Mouse (Mus musculus) neutrophil, adult 5-6 weeks (primary cell): ENCODE data around the gene Trim56. TPM values are rescaled to one million over a fixed set of nuclear protein-coding genes. Genes with fewer than 3 reads are reported as not detected.

Experiments used
- ATAC-seq: fragments of 151-379, 151-347 bp; 2 replicates; pipeline ENCODE4 v1.8.0; 2017; ENCODE audit warnings: mild to moderate bottlenecking, moderate TSS enrichment; ENCODE audit not compliant: insufficient number of reproducible peaks, poor library complexity, low FRiP score, severe bottlenecking; ENCODE audit errors: extremely low read depth
- total RNA-seq: library from RNA; stranded (forward); fragments of 200-1000 nt; gene quantifications from 2 replicates; pipeline ENCODE4 v1.2.3, GENCODE M21; 2017

The Trim56 gene
- total RNA-seq, 1 experiment from 2014 or later = 79.3 TPM

DNA sequence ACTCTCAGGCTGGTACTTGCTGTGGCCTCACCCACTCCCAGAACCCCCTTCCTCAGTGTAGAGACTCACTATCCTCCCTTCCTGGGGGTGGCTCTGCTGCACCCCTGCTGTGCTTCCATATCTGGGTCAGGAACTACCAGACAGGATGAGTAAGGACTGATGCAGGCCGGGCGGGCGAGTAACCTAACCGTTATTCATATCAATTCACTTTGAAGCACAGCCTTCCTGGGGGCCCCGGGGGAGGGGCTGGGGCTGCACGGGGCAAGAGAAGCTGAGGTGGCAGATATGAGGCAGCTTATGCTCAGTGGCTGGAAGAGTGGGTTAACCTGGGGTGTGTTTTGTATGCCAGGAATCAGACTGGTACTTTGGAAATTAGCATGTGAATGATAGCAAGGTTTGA, 31.0 kb downstream of the Trim56 start:
- ATAC-seq = no peak

DNA sequence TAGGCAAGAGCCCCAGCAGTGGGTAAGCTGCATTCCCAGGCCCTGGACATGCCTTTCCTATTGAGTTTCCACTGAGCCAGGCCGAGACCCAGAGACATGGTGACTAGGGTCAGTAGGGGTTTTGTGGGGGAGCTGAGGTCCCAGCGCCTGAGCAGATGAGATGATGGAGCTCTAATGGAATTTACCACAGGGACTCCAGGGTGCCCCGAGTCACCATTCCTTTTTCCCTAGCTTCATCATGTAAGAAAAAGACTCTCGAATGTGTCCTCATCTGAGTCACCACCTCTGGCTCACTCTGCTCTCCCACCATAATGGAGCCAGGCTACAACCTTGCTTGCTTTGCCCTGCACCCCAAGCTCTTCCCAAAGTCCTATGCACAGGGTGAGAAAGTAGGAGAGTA, 33.0 kb downstream of the Trim56 start:
- ATAC-seq = no peak

DNA sequence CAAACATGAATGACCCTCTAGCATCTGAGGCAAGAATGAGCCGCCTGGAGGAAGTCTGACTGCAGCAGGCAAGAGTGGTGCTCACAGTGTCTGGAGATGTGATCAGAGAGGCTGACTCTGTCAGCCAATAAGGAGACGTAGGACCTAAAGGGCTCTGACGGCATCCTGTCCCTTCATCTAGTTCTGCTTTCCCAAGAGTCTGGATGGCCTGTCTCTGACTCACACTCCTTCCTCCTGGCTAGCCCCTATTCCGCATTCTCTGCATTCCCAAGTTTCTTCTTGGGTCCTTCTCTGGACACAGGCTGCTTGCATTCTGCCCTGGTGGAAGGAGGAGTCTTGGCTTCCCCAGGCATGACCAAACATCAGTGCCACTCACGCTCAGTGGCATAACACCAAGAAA, 36.2 kb downstream of the Trim56 start:
- no peak for ATAC-seq

DNA sequence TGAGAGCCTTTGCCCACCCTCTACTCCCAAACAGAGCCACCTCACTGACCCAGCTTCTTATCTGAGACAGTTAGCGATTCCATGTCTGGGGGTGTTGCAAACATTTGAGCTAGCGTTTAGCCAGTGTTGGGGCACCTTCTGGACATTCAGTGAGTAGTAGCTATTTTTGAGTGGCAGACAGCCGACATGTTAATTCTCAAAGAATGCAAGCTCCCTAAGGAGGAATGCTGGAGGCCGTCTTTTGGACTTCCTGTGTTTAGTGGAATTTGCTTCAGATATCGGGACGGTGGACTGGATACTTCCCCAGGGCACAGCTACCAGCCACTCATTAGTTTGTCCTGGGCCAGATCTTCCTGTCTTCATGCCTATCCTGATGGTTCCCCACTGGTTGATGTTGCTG, 37.4 kb downstream of the Trim56 start:
- ATAC-seq = no peak

DNA sequence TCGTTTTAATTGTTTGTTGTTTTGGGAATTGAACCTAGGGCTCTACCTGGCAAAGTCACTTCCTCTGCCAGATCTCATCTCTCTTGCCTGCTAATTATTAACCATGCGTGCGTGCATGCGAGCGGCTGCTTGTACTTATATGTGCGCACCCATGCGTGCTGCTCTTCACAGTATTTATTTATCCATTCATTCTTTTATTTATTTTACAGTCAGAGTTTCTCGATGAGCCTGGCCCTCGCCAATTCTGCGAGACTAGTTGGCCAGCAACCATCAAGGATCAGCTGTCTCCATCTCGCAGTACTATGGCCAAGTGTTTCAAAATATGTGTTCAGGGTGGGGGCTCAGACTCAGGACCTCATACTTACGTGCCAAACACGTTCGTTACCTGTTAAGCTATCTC, 38.0 kb downstream of the Trim56 start:
- no peak for ATAC-seq

DNA sequence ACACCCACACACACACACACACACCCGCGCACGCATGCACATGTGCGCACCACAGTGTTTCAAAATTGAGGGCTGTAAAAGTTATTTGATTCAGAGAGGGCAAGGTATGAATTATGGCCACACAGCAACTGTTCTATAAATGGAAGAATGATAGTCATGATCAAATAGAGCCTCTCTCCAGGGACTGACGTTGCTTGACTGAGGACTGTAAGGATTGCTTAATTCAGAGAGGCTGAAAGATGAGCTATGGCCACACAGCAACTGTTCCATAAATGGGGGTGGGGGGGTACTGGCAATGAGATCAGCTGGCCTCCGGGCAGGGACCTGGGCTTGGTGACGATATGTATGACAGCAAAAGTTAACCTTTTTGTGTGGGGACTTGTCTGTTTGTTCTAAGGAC, 38.8 kb downstream of the Trim56 start:
- no peak for ATAC-seq

DNA sequence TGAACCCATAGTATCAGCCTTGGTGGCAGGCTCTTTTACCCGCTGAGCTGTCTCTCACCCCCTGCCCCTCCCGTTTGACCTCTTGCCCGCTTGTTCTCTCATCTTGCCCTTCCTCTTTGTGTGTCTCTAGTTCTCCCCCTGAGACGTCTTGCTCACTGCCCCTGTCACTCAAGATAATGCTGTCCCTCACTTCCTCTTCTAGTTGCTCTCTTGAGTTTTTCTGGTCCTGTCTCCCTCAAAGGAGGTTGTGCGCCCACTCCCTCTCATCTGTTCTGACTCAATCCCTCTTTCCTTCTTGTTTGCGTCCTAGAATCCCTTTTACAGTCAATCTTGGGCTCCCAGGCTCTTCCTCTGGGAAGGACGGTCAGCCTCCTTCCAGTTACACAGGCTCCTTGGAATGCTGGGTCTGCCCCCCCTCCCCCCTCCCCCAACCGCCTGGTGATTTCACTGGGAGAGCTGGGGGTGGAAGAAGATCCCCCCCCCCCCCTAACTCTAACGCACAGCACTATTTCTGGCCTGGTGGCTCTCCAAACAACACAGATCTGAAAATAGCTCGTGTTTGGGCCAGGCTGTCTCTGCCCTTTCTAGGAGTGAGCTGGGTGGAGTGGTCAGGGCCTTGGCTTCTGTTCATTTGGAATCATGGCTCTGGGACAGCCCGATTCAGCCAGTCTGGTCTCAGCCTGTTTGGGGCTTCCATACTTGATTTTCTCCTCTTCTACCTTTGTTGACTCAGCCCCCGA, 39.6 kb downstream of the Trim56 start:
- no peak for ATAC-seq

DNA sequence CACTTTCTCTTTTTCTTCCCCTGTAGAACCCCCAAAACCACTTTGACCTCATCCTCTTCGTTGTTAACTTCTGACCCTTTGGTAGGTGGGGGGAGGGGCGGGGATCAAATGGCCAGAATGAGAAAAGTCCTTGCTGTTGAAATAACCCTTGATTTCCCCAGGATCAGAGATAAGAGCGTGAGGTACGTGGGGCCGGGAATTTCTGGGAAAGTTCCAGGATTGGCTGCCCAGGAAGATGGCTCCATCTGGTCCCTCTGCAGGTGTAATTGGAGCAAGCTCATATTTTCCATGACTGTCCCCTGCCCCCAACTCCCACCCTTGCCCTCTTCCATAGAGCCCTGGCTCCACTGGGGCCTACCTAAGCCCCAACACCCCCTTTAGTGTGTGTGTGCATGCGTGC, 40.3 kb downstream of the Trim56 start:
- no peak for ATAC-seq

DNA sequence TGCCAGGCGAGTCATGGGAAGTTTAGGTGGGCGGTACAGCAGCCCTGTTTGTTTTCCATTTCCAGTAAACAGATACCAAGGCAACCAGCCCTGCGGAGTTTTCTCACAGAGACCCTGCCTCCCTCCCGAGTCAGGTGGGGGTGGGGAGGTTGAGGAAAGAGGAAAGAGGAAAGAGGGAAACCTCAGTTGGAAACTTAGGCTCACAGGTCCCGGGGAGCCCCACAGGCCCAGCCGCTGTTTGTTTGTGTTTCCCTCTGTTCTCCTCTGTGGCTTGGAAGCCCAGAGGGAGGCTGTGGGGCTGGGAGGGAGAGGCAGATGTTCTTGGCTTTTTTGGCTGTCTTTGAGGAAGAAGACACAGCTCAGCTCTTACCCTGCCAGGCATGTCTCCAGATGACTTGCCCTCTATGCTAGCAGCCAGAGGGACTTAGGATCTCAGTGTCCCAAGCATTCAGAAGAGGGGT, 41.8 kb downstream of the Trim56 start:
- ATAC-seq = no peak

DNA sequence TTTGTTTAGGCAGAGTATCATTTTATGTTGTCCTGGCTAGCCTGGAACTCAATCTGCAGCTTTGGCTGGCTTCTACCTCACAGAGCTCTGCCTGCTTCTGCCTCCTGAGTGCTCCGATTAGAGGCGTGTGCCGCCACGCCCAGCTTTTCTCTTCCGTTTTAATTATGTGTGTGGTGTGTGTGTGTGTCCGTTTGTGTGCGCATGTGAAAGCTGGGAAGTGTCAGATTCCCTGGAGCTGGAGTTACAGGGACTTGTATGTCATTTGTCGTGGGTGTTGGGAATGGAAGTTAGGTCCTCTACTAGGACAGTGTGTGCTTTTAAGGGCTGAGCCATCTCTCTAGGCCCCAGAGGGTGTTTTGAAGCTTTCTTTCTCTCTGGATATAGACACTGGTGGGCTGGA, 42.9 kb downstream of the Trim56 start:
- no peak for ATAC-seq

DNA sequence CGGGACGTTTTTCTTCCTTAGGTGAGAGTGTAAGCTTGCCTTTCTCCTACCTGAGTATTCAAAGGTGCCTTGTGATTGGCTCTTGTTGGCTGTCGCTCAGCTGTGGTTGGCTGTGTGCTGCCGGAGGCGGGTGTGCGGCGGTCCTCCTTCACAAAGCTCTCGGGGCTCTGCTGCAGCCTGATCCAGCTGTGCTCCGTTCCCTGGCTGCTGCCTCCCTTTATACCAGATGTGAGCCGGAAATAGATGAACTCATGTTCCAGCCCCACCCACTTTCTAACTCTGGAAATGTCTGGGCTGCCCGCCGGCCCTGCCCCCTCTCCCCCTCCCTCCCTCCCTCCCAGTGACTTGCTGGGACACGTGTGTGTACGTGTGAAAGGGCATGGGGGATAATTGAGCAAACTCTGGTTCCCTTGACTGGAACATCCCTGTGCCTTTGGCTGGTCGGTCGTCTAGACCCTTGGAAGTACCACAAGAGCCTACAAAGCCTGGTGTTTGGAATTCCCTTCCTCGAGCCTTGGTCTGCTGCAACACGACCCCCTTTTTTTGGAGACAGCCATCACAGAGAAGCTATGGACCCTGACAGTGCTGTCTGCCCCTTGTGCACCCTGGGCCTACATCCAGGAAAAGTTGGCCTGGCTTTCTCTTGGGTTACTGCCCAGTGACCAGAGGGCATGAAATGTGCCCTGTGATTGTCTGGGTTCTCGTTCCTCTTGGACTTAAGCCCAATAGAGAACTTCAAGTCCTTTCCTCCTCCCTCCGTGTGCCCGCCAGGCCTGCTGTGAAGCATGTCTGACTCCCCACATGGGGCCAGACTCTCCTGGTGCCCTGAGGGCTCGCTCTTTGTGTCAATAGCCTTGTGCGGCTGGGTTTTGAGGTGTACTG, 43.7 kb downstream of the Trim56 start, which contains the start of gene Serpine1:
TSS of gene Serpine1 (minus strand) at position 190 of the 882 bp plus-strand sequence.
- no peak for ATAC-seq

DNA sequence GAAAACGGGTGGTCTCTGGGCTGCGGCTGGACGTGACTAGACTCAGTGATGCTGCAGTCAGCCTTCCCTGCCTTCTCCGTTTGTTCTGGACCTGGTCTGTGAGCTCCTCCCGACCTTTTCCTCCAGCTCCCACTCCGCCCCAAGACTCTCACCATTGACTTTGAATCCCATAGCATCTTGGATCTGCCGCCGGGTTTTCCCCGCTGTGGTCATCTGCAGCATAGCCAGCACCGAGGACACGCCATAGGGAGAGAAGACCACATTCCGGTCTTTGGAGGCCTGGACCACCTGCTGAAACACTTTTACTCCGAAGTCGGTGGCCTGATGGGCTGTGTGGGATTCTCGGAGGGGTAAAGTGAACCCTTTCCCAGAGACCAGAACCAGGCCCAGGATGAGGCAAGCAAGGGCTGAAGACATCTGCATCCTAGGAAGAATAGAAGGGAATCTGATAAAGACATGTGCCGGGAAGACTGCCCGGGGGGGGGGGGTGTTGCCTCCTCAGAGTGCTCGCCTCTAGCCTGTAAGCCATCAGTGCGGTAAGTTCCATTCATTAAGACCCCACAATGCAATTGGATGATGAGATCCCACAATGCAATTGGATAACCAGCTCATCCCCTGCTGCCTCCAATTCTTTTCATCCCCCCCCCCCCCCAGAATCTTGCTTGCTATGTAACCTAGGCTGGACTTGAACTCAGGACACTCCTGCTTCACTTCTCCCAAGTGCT, 45.0 kb downstream of the Trim56 start:
- no peak for ATAC-seq

DNA sequence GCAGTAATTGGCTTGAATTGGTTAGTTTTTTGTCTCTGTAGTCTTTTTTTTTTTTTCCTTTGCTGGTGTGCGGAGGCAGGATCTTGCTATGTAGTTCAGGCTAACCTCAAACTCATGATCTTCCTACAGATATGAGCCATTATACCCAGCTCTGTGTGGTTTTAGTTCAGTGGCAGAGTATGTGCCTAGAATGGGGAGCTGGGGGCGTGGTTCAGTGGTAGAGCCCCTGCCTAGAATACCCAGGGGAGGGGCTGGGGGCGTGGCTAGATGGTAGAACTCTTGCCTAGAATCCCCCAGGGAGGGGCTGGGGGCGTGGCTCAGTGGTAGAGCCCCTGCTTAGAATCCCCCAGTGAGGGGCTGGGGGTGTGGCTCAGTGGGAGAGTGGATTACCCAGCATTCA, 47.3 kb downstream of the Trim56 start:
- ATAC-seq = no peak

DNA sequence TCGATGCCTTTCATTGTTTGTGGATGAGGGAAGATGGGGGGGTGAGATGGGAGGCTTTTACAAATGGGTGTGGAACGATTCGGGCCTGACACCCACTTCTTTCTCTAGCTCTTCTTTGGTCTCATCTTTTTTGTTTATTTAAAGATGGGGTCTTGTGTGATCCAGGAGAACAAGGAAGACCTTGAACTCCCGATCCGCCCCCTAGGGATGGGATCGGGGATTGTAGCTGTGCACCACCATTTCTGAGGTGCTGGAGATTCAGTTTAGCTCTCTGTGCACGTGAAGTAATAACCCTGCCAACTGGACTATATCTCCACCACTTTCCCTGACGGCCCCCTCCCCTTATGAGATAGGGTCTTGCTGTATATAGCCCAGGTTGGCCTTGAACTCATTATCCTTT, 50.1 kb downstream of the Trim56 start:
- ATAC-seq = no peak

DNA sequence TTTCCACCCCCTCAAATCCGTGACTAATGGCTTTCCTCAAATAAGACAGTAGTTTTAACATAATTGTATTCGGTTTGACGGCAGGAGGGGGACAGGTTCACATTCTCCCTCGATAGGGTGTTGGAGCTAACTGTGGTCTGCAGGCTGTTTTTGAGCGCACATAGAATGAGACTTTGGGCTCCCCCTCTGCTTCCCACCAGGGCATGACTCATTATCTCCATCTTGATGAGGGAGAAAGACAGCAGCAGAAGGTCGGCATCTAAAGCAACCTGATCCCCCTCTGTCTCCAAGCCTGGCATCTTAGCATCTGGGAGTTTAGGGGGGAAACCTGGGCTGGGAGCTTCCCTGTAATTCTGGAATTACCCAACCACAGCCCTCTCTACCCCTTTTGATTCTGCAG, 50.6 kb downstream of the Trim56 start:
- no peak for ATAC-seq

DNA sequence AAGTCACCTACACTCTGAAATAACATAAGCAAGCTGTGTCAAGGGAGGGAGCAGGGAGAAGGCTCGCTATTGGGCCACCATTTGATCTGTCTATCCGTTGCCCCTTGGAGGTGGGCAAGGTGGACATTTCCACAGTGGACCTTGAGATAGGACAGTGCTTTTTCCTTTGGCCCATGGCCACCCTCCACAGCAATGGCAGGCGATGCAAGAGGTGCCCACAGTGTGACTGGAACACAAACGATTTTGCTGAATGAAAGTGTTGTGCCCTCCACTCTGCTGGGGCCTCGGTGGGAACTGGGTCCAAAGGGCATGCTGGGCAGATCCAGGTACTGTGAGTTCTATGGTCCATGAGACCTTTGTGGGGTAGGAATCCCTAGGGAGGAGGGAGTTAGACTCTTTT, 53.4 kb downstream of the Trim56 start:
- no peak for ATAC-seq

DNA sequence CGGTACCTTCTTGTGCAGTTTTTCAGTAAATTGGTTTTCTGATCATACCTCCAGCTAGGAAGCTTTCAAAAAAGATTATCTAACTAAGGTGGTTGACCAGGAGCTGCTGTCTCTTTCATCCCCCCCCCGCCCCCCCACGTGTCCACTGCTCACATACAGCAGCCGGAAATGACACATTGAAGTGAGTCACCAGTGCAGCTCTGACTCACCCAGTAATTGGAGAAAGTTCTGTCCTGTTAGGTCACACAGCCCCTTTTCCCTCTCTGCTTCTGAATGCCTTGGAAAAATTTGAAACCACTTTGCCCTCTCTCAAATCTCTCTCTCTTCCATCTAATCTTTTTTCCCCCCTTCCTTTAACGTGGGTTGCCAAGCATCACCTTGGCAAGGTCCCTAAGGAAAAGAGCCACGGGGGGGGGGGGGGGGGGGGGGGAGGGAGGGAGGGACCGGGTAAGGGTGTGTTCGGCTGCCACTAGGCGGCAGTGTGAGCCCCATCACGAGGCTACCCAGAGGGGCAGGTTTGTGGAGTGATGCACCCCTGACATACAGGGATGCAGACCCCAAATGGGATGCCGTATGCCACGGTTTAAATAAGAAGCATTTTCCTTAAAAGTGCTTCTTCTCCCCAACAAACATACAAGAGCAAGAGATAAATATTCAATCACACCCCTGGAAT, 54.1 kb downstream of the Trim56 start:
- ATAC-seq = no peak
